Mouse (Mus musculus): ENCODE measurements around the gene Arhgdia.
"Not testable (repeated sequence)": the region's sequence is repeated elsewhere in the genome, so short reads cannot be mapped to it uniquely, and the experiment has no call there.

Arhgdia gene

GRCm38 (mm10) chr11:120578024-120578693 lies 3.3 kb downstream of the Arhgdia start:
- no peak for DNase-seq

- DNase-seq = no peak
These were observed 4.0 kb downstream of the Arhgdia start for GRCm38 (mm10) chr11:120577211-120578023.

GRCm38 (mm10) chr11:120576365-120576981 lies 5.0 kb downstream of the Arhgdia start:
- no peak for DNase-seq

GRCm38 (mm10) chr11:120575940-120576339 lies 5.5 kb downstream of the Arhgdia start:
- no peak for DNase-seq

GRCm38 (mm10) chr11:120575046-120575445 lies 6.4 kb downstream of the Arhgdia start:
- no peak for DNase-seq

GRCm38 (mm10) chr11:120574278-120574600 lies 7.2 kb downstream of the Arhgdia start:
- DNase-seq = no peak

GRCm38 (mm10) chr11:120573585-120574277 lies 7.7 kb downstream of the Arhgdia start:
- DNase-seq = no peak

- peak; percentile 100 for DNase-seq
These were observed 8.5 kb downstream of the Arhgdia start, which contains the start of gene P4hb for GRCm38 (mm10) chr11:120572752-120573584. Gene P4hb (minus strand): TSS chr11:120573253.

- no peak for DNase-seq
These were observed 9.0 kb downstream of the Arhgdia start for GRCm38 (mm10) chr11:120572417-120572751.

GRCm38 (mm10) chr11:120571754-120572416 lies 9.5 kb downstream of the Arhgdia start:
- DNase-seq = no peak

GRCm38 (mm10) chr11:120571122-120571521 lies 10.3 kb downstream of the Arhgdia start:
- DNase-seq = no peak

- no peak for DNase-seq
These were observed 13.1 kb downstream of the Arhgdia start for GRCm38 (mm10) chr11:120568324-120568723.

- no peak for DNase-seq
These were observed 16.3 kb downstream of the Arhgdia start for GRCm38 (mm10) chr11:120565114-120565513.

- DNase-seq = no peak
These were observed 18.5 kb downstream of the Arhgdia start for GRCm38 (mm10) chr11:120562949-120563348.

- DNase-seq = no peak
These were observed 20.3 kb downstream of the Arhgdia start for GRCm38 (mm10) chr11:120560952-120561728.

GRCm38 (mm10) chr11:120558843-120559242 lies 22.6 kb downstream of the Arhgdia start:
- not testable (repeated sequence) for DNase-seq

- no peak for DNase-seq
These were observed 26.2 kb downstream of the Arhgdia start for GRCm38 (mm10) chr11:120555260-120555659.

- DNase-seq = no peak
These were observed 26.6 kb downstream of the Arhgdia start for GRCm38 (mm10) chr11:120554834-120555233.

GRCm38 (mm10) chr11:120552736-120553135 lies 28.7 kb downstream of the Arhgdia start:
- DNase-seq = no peak

GRCm38 (mm10) chr11:120550810-120551440 lies 30.5 kb downstream of the Arhgdia start, which contains the start of gene Ppp1r27:
Gene Ppp1r27 (minus strand): TSS chr11:120551132.
- no peak for DNase-seq

Data from right cerebral cortex, adult 18-20 months (tissue).